Mouse (Mus musculus) spleen, adult 2 months (tissue): Measurements from ENCODE around the gene Ppp1ca.
A peak's percentile ranks its signal among the peaks of the same experiment; 100 is the strongest.

Experiments used
- CTCF ChIP-seq: fragments of 200-500 bp; IDR thresholded peaks from 2 replicates; pipeline ENCODE4 v1.5.1; 2011; ENCODE audit warnings: mild to moderate bottlenecking, inconsistent platforms; ENCODE audit not compliant: insufficient read depth, insufficient read length, insufficient replicate concordance; ENCODE audit errors: extremely low read depth
- POLR2A ChIP-seq: fragments of 200-500 bp; IDR thresholded peaks from 2 replicates; pipeline ENCODE4 v1.6.1; 2011; ENCODE audit warnings: low read depth, low read length, inconsistent platforms

- peak; percentile 83 for TF ChIP-seq POLR2A
- TF ChIP-seq CTCF: no peak
These were observed 982 bp upstream of the Ppp1ca start, which contains the start of gene Tbc1d10c for GRCm38 (mm10) chr19:4190831-4191334.
